Mouse (Mus musculus): ENCODE data around the gene Psma6.

DNA sequence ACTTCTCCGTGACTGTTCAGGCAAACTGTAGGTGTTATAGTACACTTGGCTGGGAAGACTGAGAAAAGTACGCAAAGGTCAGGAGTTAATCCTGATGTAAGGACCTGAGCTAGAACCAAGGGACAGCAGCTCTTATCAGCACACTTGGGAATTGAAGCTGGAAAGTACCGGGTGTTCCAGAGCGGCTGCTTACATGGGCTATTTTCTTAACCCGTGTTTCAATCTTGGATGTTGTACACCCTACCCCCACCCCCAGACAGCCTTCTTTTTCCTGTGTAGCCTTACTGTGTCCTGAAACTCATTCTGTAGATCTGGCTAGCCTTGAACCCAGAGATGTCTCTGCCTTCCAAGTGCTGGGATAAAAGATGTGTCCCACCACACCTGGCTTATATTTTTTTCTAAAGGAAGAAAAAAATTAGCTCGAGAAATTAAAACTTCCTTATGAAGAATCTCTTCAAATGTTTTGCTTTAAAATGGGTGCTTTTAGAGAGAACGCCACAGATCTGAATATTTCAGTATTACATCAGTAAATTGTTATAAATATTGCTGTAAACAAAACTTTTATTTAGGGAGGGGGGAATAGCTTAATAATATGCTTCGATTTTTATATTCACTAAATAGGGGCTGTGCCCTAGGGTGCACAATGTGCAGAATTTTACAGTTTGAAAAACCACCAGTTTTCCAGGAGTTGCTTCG, 13.7 kb downstream of the Psma6 start:
- TF ChIP-seq POLR2A (IDR thresholded peaks at IDR 0.05; ENCODE audit: control insufficient read depth, low read depth, low read length) (no peak), CTCF (IDR thresholded peaks at IDR 0.05; ENCODE audit: control insufficient read depth, insufficient read depth, insufficient replicate concordance, low read depth, low read length) (no peak)

All from testis, adult 2 months (tissue).